Mouse (Mus musculus): ENCODE measurements around the gene Bmpr2. TPM values are rescaled to one million over a fixed set of nuclear protein-coding genes. Genes with fewer than 3 reads are reported as not detected.

Bmpr2 gene
- total RNA-seq, 2 experiments from 2014 or later = 35.6 TPM

- DNase-seq = no peak
Measured at GRCm38 (mm10) chr1:59899679-59900078, 136.5 kb downstream of the Bmpr2 start.

- no peak for DNase-seq
Measured at GRCm38 (mm10) chr1:59901082-59901876, 138.1 kb downstream of the Bmpr2 start.

GRCm38 (mm10) chr1:59902634-59903033, 139.4 kb downstream of the Bmpr2 start:
- no peak for DNase-seq

DNA sequence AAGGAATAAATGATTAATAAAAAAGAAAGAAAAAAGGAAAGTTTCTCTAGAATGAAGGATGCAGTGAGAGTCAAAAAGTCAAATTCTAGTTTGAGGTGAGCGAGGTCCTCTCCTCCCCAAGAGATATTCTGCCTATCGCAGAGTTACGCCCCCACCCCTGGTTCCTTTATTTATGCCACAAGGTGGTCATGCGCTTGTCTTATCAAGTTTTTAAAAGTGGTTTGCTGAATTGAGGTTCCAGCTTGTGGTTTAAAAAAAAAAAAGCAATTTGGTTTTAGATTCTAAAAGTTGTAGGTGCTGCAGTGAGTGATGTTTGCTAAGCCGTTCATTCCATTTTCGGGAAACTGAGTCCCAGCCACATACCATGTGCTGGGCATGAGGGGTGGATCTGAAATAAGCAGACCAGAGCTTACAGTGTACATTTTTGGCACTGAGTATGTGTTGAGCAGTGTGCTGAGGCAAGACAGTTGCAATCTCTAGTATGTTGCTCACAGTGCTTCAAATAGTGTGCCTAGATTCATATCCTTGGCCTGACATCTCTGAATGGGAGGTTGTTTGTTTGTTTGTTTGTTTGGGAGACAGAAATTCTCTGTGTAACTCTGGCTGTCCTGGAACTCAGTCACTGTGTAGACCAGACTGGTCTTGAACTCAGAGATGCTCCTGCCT, 141.6 kb downstream of the Bmpr2 start:
- DNase-seq = no peak

- DNase-seq = no peak
Measured at GRCm38 (mm10) chr1:59905916-59906315, 142.7 kb downstream of the Bmpr2 start.

DNA sequence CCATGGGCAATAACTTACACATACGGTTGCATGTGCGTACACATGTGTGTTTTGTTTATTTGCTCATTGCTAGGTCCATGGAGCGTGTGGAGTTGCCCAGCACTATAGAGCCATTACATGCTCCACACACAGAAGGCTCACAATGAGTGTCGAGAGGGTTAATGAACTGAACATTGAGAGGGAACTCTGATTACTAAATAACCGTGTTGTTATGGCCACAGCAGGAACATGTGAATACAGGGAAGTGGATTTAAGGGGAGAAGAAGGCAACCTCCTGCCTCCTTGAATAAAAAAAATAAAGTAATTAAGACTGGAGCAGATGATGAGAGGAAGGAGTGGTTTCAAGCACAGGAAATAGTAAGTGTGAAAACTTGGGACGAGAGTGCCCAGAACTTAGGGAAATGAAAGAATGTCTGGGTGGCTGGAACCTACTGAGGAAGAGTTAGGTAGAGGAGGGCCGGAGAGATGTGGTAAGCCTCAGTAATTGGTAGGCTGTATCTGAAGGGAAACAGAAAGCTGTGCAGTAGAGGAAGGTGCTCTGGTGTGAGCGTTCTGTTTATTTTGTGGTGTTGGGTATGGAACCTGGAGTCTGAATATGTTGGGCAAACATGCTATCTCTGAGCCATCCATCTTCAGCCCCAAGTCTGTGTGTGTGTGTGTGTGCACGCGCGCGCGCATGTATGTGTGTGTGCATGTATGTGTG, 143.8 kb downstream of the Bmpr2 start:
- DNase-seq = no peak

- no peak for DNase-seq
Measured at GRCm38 (mm10) chr1:59907700-59908099, 144.5 kb downstream of the Bmpr2 start.

DNA sequence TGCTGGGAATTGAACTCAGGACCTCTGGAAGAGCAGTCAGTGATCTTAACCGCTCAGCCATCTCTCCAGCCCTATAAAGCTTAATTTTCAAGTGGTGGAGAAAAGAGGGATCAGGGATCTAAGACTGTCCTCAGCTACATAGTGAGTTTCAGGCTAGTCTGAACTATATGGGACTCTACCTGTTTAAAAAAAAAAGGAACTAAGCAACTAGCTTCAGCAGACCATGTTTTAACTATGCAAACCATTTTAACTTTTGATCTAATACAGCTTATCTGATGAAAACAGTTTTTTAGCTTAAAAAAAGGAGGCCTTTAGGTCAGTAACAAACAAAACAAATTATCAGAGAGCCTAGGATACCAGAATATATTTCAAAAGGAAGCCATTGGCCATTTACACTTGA, 147.7 kb downstream of the Bmpr2 start:
- no peak for DNase-seq

GRCm38 (mm10) chr1:59912413-59913157, 149.4 kb downstream of the Bmpr2 start, which contains the start of gene Fam117b:
TSS of gene Fam117b (plus strand) at chr1:59913006.
- DNase-seq = peak; percentile 97

DNA sequence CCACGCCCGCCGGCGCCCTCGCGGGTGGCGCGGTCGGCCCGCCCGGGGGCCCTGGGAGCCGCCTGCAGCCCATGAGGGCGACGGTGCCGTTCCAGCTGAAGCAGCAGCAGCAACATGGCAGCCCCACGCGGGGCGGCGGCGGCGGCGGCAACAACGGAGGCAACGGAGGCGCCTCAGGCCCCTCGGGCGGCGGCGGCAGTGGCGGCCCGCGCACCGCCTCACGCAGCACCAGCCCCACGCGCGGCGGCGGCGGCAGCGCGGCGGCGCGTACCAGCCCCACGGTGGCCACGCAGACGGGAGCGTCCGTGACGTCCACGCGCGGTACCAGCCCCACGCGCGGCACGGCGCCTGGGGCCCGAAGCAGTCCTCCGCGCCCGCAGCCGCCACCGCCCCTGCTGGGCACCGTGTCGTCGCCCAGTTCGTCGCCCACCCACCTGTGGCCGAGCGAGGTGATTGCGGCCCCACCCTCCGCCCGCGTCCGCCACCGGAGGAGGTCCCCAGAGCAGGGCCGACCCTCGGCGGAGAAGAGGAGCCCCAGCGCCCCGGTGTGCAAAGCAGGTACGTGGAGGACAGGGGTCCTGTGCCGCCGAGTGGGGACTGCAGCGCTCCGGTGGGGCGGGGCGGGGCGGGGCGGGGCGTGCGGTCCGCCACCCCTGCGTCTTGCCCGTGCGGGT, 150.1 kb downstream of the Bmpr2 start:
- peak; percentile 38 for DNase-seq

DNA sequence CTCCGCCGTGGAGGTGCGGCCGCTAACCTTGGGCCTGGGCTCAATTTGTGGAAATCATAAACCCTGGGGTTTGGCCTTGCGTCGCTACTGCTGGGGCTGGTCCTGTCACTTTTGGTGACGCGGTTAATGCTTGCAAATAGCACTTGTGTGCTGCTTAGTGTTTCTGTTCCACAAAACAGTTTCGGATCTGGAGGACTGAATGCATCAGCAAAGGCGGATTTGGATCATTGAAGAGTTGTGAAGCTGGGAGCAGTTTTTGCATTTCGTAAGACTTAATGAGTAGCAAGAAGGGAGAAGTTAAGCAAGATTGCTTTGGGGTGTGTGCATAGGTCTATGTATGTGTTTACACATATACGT, 150.6 kb downstream of the Bmpr2 start:
- no peak for DNase-seq

DNA sequence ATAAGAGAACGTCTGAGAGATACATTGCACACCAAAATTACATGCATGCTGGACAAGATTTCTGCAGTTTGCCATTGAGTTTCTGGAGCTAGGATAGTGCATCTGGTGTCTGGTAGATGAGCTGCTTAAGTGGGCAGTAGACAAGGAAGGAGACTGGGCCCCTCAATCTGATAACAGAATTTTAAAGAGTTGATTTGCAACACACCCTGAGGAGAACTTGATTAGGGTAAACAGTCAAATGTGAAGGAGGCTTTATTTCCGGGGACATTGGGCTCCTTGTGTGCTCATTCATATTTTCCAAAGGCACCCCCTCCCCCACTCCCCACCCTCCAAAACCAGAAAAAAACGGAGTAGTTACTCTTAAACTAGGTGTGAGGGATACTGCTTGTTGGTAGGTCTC, 151.6 kb downstream of the Bmpr2 start:
- DNase-seq = no peak

DNA sequence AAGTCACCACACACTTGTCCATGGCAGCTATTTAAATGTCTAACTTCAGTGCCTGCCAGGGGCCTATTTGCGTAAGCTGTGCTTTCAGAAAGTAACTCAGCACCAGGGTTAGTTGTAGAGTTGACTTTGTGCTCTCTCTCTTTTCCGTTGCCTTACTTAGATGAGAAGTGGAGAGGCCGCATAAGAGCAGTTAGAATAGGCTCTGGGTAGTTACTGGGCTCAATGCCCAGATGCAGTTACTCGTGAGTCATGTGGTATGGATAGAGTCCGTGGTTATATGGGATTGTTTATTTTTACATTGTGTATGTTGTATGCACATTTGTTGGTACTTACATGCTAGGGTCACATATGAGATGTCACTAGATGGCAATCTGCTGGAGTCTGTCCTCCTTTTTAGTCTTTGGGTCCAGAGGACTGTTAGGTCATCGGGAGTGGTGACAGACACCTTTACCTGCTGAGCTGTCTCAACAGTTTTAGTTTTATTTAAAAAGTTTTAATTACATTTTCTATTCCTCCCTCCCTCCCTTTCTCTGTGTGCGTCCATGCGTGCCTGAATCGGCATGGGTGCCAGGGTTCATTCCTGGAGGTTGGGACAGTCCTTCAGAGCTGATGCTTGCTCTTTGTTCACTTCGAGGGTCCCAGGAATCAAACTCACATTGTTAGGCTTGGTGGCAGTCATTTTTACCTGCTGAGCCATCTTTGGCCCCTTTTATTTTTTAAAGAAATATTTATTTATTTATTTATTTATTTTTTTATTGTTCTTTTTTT, 152.8 kb downstream of the Bmpr2 start:
- DNase-seq = no peak

- DNase-seq = no peak
Measured at GRCm38 (mm10) chr1:59917401-59917800, 154.2 kb downstream of the Bmpr2 start.

DNA sequence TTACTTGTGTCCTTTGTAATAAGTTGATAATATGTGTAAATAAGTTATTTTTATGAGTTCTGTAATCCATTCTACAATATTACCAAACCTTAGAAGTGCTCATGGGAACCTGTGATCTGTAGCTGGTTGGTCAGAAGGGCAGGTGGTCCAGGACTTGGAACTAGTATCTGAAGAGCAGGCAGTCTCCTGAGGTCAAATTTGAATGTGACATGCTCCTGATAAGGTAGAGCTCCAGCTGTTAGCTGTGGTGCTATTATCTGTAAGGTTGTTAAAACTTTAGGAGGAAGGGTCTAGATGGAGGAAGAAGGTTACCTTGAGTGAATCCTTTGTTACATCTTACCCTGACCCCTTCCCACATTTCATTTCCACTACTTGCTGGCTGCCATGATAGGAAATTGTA, 154.9 kb downstream of the Bmpr2 start:
- DNase-seq = no peak

- DNase-seq = no peak
Measured at GRCm38 (mm10) chr1:59923201-59923600, 160.0 kb downstream of the Bmpr2 start.

GRCm38 (mm10) chr1:59923673-59924072, 160.5 kb downstream of the Bmpr2 start:
- DNase-seq = no peak

- no peak for DNase-seq
Measured at GRCm38 (mm10) chr1:59924411-59924810, 161.2 kb downstream of the Bmpr2 start.

DNA sequence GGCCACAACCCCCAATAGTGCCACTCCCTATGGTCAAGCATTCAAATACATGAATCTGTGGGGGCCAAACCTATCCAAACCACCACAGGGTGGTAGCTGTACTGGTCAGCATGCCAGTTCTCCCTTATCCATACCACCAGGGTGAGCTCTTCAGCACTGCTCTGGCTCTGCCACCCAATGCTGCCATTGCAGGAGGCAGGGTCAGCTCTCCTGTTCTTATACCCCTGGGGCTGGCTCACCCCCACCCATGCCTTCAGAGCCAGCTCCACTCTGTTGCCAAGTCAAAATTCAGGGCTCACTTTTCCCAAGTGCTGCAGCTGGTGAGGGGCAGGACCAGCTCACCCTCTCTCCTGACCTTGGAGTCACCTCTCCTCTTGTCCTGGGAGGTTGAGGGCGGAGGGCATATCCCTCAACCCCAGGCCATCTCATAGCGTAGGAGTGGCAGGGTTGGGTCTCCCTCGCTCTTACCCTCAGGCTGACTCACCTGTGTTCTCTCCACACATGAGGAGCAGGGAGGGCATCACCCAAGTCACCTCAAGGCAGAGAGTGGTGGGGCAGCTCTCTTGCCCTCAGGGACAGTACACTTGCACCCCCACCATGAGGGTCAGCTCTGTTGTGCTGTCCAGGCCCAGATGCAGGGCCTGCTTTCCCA, 162.9 kb downstream of the Bmpr2 start:
- no peak for DNase-seq

GRCm38 (mm10) chr1:59927131-59927680, 164.0 kb downstream of the Bmpr2 start:
- DNase-seq = no peak

Data from gastrocnemius, postnatal 25 days (tissue).